Mouse (Mus musculus): ENCODE measurements around the gene Zyg11b.

Gene Zyg11b

DNA sequence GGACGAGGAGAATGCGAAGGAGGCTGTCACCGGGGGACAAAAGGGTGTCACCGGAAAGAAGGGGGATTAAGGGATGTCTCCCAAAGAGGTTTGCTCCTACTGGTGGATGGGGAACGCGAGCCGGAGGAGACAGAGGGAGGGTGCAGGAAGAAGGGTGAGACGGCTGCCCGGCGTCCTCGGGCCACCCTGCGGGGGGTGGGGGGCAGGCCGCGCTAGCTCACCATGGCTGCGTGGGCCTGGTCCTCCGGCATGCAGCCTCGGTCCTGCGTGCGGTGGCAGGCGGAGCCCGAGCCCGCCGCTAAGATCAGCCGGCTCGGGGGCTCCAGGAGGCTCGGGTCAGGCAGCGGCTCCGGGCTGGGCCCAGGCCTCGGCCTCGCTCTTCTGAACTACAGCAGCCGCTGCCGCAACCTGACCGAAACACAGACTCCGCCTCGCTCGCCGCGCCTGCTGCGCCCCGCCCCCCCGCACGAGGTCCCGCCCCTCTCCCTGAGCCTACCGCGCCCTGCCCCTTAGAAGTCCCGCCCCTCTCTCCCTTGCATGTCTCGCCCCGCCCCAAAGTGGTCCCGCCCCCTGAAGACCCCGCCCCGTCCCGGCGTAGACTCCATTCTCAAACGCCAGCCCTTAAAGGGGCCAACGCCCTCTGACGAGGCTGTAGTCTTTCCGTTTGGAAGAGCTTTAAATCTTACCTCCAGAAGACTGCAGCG is at the start of gene Zyg11b:
TSS of gene Zyg11b (minus strand) at position 427 of the 704 bp plus-strand sequence.
- peak; percentile 90 for DNase-seq (ENCODE audit: low read depth, low spot score)

DNA sequence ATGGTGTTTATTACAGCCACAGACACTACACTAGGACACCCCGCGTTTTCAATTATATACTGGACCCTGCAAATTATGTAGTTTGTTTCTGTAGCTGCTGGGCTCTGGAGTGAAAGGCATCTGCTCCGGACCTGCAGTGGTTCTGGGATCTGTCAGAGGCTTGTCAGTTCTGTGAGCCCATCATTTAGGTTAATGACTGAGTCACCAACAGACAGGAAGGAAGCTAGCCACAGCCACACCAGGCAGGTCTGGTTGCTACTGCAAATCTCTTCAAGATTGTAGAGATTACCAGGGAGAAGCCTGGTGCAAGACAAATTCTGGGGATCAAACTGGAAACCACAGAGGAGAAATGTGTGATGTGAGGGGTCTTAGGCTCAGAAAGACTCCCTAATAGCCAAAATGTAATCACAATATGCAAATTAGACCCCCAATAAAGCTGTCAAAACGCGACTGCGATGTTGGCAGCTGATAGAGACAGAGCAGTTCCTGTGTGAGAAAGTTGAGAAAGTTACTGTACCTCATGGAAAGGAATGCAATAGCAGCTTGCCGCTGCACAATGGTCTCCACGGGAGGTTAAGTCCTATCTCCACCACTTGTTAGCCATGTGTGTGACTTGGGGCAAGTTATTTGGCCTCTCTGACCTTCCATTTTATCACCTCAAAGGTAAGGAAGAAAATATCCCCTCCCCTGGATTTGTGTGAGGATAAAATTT is 49.1 kb upstream of the Zyg11b start:
- peak; percentile 28 for DNase-seq (ENCODE audit: low read depth, low spot score)

DNA sequence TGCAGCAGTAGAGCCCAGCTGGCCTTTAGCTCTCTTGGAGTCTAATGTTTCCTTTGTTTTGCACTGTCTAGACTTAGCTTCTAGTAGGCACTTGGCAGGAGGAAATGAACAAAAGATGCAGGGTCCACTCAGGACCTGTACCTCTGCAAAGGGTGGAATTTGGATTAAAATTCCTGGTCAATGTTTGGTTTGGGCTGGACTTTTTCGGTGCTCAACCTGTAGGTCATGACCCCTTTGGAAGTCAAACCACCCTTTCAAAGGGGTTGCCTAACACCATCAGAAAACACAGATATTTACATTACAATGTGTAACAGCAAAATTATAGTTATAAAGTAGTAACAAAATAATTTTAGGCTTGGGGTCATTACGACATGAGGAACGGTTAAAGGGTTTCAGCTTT is 48.2 kb upstream of the Zyg11b start:
- DNase-seq (ENCODE audit: low read depth, low spot score): no peak

DNA sequence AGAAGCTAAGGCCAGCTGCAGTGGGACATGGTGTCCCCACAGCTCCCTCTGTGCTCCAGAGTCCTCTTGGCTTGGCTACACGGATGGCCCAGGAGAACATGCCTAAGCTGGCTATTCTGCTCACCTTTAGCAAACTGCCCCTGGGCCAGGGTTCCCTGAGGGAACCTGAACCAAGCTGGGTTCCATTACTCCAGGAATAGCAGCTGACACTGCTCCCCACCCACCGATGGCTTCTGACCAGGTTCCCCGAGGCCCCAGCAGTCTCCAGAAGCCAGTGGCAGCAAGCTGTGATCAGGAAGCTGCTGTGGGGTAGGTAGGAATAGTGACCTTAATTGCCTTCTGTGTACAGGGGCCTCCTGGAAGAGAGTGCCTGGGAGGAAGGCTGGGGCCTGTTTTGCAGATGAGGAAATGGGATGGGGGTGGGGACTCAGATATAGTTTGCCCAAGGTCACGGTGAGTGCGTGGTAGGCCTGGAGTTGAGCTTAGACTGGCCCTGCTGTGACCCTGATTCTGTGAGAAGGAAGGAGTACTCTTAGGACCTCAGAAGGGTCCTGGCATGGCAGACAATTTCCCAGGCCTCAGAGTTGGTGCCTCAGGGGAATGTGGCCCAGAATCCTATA is 47.5 kb upstream of the Zyg11b start:
- DNase-seq (ENCODE audit: low read depth, low spot score): peak; percentile 80

DNA sequence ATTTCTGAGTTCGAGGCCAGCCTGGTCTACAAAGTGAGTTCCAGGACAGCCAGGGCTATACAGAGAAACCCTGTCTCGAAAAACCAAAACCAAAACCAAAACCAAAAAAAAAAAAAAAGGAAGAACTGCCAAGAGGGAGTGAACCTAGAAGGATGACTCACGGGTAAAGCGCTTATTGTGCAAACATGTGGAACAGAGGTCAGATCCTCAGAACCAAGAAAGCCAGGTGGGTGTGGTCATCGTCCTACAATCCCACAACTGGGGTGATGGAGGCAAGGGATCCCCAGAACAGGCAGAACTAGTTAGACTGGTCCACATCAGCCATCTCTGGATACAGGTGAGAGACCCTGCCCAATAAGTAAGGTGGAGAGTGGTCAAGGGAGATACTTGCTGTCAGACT is 46.2 kb upstream of the Zyg11b start:
- DNase-seq (ENCODE audit: low read depth, low spot score): no peak

DNA sequence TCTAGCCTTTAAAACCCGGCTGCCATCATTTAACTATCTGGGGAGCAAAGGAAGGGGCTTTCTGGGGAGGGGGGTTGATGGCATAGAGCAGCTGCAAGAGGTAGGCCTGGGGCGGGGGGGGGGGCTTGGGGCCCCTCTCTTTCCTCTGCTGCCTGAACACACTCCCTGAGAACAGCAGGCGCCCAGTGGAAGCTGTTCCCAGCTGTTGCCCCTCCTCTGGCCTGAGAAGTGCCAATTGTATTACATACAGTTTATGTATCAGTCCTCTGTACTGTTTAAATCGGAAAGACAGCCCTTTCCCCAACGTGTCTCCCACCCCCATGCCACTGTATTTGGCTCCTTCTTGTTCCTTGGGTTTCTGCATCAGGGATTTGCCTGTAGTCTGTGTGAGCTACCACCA is 44.9 kb upstream of the Zyg11b start:
- DNase-seq (ENCODE audit: low read depth, low spot score): no peak

DNA sequence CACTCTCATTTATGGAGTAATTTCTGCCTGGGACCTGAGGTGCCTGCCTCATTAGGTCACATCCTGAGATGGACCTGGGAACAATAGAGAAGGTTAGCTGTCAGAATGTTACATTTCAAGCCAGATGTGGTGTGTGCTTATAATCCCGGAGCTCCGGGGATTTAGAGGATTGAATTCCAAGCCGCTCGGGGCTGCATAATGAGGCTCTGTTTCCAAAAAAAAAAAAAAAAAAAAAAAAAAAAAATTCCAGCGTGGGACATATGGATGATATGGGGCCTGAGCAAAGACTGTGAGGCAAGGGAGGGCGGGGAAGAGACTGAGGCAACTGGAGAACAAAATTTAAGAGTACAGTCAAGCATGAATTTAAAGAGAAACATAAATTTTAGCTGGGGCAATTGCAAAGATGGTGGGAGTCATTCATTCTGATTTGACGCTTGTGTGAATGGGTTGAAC is 43.8 kb upstream of the Zyg11b start:
- no peak for DNase-seq (ENCODE audit: low read depth, low spot score)

DNA sequence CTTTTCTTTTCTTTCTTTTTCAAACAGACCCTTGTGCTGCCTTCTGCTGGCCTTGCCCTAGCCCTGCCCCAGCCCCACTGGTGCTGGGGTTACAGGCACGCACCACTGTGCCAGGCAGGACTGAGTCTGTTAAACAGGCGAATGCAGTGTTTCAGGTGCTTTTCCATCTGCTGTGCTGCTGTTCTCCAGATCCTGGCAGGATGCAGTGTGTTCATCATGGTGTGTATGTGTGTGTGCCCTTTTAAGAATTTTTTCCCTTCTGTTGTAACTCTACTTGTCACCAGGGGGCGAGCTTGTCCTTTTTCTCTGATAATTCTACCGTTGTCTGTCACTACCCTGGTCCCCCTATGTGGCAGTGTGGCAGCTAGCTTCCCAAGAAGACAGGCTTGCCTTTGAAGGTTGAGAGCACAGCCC is 38.4 kb upstream of the Zyg11b start:
- peak; percentile 82 for DNase-seq (ENCODE audit: low read depth, low spot score)

DNA sequence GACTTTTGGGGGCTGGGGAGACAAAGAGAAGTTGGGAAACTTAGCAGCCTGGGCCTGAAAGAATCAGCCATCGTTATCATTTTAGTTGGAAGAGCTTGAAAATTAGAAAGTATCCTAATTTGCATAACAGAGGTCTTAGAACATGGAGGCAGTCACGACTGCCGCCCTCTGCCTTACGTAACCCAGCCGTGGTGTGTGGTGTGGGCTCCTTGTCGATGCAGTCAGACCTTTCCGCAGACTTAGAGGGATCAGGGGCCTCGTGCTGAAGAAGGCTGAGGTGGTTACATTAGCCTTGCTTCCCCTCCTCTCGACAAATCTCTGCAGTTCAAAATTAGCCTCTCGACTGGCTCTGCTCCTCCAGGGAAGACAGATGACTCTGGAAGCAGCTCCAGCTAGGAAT is 37.9 kb upstream of the Zyg11b start:
- DNase-seq (ENCODE audit: low read depth, low spot score): no peak

DNA sequence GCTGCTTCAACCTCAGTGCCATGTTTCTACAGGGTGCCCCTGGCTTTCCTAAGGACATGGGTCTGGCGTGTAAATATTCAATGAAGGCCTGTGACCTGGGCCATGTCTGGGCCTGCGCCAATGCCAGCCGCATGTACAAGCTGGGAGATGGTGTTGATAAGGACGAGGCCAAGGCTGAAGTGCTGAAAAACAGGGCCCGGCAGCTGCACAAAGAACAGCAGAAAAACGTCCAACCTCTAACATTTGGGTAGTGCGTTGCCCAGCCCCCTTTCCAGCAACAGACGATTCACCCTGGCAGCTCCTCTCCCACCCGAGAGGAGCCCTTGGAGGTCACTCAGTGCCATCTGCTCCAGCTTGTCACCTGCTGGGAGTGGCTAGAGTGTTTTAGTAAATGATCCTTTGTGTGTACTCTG is 37.4 kb upstream of the Zyg11b start:
- no peak for DNase-seq (ENCODE audit: low read depth, low spot score)

DNA sequence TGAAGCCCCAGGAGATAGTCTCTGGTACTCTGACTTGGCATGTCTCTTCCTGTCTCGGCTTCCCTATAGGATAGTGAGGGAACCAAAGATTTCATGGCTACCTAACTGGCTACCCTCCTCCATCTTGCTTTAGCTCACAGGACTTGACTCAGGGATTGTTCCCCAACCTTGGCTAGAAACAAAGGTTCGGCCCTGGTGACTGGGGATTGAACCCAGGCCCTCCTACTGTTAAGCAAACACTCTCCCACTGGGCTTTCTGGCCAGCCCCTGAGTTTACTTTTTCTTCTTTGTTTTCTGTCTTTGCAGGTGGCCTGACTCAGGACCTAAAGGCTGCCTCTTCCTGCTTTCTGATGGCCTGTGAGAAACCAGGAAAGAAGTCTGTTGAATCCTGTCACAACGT is 36.9 kb upstream of the Zyg11b start:
- no peak for DNase-seq (ENCODE audit: low read depth, low spot score)

DNA sequence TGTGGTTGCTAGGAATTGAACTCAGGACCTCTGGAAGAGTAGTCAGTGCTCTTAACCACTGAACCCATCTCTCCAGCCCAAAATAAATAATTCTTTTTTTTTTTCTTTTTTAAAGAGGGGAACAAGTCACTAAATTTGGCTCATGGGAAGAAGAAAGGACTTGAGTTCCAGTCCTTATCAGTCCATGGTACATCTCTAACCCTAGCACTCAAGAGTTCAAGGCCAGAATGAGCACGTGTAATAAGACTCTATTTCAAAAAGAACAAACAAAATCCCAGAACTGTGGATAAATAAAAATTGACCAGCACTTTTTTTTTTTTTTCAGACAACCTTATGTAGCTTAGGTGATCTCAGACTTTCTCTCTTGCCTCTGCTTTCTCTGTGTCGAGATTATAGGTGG is 35.9 kb upstream of the Zyg11b start:
- no peak for DNase-seq (ENCODE audit: low read depth, low spot score)

DNA sequence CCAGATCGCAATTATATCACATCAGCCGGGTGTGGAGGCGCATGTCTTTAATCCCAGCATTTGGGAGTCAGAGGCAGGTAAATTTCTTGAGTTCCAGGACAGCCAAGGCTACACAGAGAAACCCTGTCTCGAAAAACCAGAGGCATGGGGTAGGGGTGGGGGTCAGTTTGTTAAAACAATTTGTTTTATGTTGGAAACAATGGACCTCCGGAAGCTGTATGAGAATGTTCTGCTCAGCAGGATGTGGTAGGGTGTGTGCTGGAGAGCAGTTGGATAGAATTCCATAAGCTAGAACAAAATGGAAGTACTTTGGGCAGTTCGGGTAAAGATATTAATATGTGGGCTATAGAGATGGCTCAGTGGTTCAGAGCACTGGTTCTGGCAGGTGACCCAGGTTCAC is 34.5 kb upstream of the Zyg11b start:
- no peak for DNase-seq (ENCODE audit: low read depth, low spot score)

DNA sequence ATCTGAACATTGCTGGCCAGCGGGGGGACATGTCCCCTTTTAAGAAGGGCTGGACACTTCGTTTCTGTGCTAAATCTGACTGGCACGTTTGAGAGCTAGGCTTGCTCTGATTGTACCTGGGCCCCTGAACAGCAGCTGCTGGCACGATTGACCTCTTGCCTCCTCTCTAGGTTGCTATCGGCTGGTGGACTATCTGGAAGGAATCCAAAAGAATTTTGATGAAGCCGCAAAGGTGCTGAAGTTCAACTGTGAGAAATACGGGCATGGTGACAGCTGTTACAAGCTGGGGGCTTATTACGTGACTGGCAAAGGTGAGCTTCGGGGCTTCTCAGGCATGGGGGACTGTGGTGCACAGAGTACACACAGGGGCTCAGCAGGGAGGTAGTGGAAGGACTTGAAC is 31.1 kb upstream of the Zyg11b start:
- DNase-seq (ENCODE audit: low read depth, low spot score): no peak

DNA sequence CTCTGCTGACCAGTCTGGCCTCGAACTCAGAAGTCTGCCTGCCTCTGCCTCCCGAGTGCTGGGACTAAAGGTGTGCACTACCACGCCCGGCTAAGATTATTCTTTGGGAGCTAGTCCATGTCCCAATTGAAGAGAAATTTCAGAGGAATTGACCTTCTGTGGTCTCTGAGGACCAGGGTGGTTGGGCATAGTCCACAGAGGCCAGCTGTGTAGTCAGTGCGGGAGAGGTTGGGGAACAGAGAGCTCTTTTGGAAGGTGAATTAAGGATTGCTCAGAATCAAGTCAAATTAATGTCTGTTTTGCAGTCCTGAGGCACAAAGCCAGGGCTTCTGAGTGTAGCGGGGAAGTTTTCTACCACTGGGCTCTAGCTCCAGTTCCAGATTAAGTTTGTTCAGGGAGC is 28.9 kb upstream of the Zyg11b start:
- no peak for DNase-seq (ENCODE audit: low read depth, low spot score)

DNA sequence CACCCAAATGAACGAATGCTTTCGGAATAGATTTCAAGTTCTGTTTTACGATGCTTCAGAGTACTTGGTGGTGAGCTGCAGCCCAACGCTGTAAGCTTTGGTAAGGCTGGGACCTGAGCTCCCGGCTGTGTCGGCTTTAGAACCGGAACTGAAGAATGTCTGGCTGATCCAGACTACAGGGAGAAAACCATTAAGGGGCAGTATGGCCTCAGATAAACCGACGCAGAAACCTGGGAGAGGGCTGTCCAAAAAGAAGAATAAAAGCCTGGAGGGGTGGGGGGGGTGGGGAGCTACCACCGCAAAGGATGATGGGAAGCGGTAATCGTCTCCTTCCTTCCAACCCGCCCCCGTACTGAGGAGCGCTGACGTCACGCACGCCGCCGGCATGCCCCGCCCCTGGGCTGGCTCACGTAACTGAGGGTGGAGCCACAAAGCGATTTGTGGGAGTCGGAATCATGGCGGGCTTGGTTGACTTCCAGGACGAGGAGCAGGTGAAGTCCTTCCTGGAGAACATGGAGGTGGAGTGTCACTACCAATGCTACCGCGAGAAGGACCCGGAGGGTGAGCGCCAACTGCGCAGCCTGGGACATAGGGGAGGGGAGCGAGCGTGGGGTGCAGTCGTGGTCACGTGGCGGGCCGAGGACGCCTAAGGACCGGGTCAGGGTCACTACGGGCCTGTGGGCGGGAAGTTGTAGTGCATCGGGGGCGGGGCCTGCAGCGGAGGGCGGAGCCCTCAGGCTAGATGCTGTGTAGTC is 27.0 kb upstream of the Zyg11b start, which contains the start of gene Coa7:
TSS of gene Coa7 (plus strand) at position 411 of the 755 bp plus-strand sequence.
- DNase-seq (ENCODE audit: low read depth, low spot score): peak; percentile 97

DNA sequence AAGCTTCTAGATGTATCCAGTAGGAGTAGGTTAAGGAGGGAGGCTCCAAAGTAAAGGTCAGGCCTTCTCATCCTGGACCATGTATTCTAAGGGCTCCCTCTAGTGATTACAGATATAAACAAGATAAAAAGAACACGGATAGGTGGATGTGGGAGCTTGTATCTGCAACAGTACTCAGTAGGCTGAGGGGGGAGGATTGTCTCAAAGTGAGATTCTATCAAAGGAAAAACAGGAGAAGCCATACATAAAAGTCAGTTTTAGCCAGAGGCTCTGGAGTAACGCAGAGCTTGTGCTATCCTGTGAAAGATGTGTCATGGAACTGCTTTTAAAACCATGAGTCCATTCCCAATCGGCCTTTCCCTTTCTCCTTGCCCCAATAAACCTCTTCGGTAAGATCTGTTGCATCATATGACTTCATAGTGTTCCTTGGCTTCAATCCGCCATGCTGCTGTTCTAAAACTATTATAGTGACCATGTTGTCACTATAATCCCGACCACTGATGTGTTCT is 26.2 kb upstream of the Zyg11b start:
- DNase-seq (ENCODE audit: low read depth, low spot score): peak; percentile 34

DNA sequence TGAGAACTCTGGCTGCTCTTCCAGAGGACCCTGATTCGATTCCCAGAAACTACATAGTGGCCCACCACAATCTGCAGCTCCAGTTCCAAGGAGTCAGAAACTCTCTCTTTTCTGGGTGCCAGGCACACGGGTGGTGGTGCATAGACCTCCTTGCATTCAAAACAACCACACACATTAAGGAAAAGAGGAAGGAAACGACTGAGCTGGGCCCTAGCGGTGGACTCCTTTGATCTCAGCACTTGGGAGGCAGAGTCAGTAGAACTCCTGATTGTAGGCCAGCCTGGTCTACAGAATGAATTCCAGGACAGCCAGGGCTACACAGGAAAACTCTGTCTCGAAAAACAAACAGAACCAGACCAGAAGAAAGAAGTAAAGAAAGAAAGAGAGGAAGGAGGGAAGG is 22.7 kb upstream of the Zyg11b start:
- no peak for DNase-seq (ENCODE audit: low read depth, low spot score)

DNA sequence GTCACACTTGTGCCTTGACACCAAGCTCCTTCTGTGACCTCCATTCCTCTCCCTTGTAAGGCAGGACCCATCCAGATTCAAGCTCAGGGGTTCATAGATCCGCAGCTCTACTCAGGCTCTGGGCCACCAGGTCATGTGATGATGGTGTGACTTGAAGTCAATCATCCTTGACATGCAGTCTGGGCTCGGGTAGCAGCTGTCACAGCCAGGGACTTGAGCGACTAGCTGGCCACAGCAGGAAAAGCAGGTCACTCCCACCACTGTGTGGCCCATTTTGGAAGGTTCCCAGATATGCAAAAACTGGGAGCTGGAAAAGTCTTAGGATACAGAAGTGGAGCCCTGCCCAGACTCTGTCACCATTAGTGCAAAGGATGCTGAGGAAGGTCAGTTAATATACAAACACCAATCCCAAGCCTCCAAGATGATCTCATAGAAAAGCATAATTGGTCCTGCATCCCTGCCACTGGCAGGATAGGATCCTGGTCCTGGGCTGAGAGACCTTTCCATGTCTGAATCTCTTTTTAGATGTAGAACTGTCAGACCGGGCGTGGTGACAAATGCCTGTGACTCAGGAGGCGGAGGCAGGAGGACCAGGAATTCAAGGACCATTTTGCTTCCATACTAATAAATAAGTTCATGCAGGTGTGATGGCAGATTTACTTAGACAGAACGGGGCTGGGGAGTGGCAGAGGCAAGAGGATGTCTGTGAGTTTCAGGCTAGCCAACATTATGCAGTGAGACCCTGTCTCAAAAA is 19.9 kb upstream of the Zyg11b start:
- no peak for DNase-seq (ENCODE audit: low read depth, low spot score)

DNA sequence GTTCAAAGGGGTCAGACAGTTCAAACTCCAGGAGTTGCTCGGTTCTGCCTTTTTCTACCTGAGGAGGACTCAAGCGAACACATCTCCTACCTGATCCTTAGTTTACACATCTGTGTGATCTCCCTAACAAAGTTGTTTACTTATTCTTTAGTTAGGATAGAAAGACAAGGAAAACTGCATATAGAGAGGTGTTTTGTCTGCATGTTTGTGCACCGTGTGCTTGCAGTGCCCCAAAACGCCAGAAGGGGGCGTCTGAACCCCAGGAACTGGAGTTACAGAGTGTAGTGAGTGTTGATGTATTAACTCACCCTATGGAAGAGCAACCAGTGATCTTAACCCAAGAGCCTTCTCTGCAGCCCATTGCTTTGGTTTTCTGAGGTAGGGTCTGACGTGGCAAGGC is 18.9 kb upstream of the Zyg11b start:
- no peak for DNase-seq (ENCODE audit: low read depth, low spot score)
